Mouse (Mus musculus): ENCODE data around the gene Ccdc50. TPM values are rescaled to one million over a fixed set of nuclear protein-coding genes. Genes with fewer than 3 reads are reported as not detected.

Gene Ccdc50
- polyA plus RNA-seq, 1 experiment from 2014 or later = 18.9 TPM

DNA sequence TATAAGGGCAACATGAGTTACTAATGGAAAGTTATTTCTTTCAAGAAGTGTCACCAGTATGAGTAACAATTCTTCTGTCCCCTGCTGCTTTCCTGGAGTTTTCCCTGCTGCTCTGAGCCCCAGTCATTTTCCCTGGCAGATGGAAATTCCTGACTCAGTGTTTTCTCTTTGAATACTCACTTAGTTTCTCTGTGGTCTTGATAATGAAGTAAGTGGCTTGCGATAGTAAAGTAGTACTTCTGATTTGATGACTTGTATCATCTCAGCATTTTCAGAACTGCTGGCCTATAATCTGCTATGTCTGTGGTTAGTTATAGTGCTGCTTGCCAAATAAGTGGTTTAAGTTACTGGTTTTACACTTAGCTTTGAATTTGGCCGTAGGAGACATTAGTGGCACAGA is 12.9 kb downstream of the Ccdc50 start:
- Histone ChIP-seq H3K9me3 (ENCODE audit: control insufficient read depth) (no peaks in the 10 kb centered on the region), H3K9ac (ENCODE audit: low read depth, low read length) (no peak overlapping the region), H3K27me3 (replicated peaks; ENCODE audit: control insufficient read depth, insufficient read depth, low read length) (no peaks in the 10 kb centered on the region), H3K27ac (ENCODE audit: low read depth, low read length) (no peak overlapping the region), H3K4me2 (replicated peaks; ENCODE audit: low read depth) (no peak overlapping the region), H3K36me3 (ENCODE audit: control insufficient read depth, insufficient read depth) (peaks cover 10% of the 10 kb centered on the region; the same call in 1 of the 2 replicates), H3K4me3 (ENCODE audit: low read depth, low read length) (no peak overlapping the region), H3K4me1 (replicated peaks; ENCODE audit: control insufficient read depth, insufficient read depth, low read length) (0 out of 2 replicates have a peak, but pooled peaks cover 5% of the 10 kb centered on the region)
- WGBS = 62% methylated on average over 2 of the region's 2 CpGs
- TF ChIP-seq CTCF (IDR thresholded peaks at IDR 0.05; ENCODE audit: low read depth) = no peak
- ATAC-seq = no peak

DNA sequence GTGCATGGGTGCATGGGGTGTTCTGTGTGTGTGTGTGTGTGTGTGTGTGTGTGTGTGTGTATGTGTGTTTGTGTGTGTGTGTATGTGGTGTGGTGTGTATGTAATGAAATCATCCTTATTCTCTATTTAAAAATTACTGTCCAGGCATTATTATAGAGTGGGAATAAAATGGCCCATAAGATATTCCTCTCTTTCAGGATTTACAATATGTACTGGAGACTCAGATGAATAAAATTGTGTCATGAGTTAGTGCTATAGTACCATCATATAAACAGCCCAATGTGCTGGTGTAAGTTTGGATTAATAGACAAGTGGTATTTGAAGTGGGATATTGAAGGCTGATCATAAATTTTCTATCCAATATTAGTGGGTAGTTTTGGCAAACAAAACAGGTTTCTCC is 15.4 kb downstream of the Ccdc50 start:
- Histone ChIP-seq H3K27ac (ENCODE audit: low read depth, low read length) (no peak overlapping the region), H3K4me3 (ENCODE audit: low read depth, low read length) (no peak overlapping the region), H3K9me3 (ENCODE audit: control insufficient read depth) (no peaks in the 10 kb centered on the region), H3K4me2 (replicated peaks; ENCODE audit: low read depth) (no peak overlapping the region), H3K36me3 (ENCODE audit: control insufficient read depth, insufficient read depth) (peaks cover 13% of the 10 kb centered on the region; the same call in 1 of the 2 replicates), H3K27me3 (replicated peaks; ENCODE audit: control insufficient read depth, insufficient read depth, low read length) (no peaks in the 10 kb centered on the region), H3K9ac (ENCODE audit: low read depth, low read length) (no peak overlapping the region), H3K4me1 (replicated peaks; ENCODE audit: control insufficient read depth, insufficient read depth, low read length) (no peaks in the 10 kb centered on the region)
- ATAC-seq = no peak
- no peak for TF ChIP-seq CTCF (IDR thresholded peaks at IDR 0.05; ENCODE audit: low read depth)

DNA sequence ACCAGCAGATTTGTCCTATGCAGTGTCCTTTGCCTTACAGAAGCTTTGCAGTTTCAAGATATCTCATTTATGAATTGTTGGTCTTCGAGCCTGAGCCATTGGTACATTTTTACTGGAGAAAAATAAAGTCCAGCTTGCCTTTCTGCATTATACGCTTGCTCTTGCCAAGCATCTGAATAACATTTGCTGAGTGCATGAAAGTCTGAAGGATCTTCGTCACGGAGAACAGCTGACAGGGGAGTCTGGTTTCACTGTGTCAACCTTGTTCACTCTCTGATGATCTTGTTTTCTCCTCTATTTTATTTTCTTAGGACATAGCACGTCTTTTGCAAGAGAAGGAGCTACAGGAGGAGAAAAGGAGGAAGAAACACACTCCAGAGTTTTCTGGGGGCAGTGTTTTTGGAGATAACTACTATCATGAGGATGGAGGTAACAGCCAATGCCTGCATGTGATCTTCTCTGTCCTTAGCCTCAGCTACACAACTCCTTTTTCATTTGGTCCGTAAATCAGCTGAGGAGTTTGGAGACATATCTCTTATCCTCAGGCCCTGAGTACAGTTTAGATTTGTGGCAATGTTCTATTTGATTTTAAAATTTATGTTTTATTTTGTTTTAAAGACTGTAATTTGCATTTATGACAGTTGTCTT is 28.4 kb downstream of the Ccdc50 start:
- H3K36me3 ChIP-seq (ENCODE audit: control insufficient read depth, insufficient read depth) = peaks cover 46% of the 10 kb centered on the region
- H3K9me3 ChIP-seq (ENCODE audit: control insufficient read depth) = peaks cover 2% of the 10 kb centered on the region; the same call in 1 of the 2 replicates
- no peaks in the 10 kb centered on the region for H3K4me1 ChIP-seq (replicated peaks; ENCODE audit: control insufficient read depth, insufficient read depth, low read length)
- no peak overlapping the region for H3K4me3 ChIP-seq (ENCODE audit: low read depth, low read length)
- H3K27me3 ChIP-seq (replicated peaks; ENCODE audit: control insufficient read depth, insufficient read depth, low read length) = no peaks in the 10 kb centered on the region
- WGBS = 92% methylated on average over 6 of the region's 6 CpGs
- no peak overlapping the region for H3K27ac ChIP-seq (ENCODE audit: low read depth, low read length)
- H3K9ac ChIP-seq (ENCODE audit: low read depth, low read length) = no peak overlapping the region
- TF ChIP-seq CTCF (IDR thresholded peaks at IDR 0.05; ENCODE audit: low read depth) = no peak
- H3K4me2 ChIP-seq (replicated peaks; ENCODE audit: low read depth) = no peak overlapping the region
- ATAC-seq = no peak

DNA sequence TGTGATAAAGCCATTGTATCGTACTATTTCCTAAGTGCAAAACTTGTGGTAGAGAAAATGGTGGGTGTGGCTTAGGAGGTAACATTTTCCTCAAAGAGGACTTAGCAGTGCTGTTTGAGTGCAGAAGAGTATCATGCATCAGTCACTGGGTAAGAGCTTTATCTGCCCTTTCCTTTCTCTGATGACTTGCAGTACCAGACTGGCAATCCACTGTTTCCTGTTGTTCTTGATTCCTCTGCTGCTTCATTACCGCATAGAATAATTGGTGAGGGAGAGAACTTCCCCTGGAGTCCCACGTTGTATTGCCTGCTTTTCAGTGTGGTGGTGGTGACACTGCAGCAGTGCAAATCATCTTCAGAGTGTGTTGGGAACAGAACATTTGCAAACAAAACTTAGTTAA is 29.0 kb downstream of the Ccdc50 start:
- no peak for TF ChIP-seq CTCF (IDR thresholded peaks at IDR 0.05; ENCODE audit: low read depth)
- no peak overlapping the region for H3K9ac ChIP-seq (ENCODE audit: low read depth, low read length)
- ATAC-seq = no peak
- H3K27ac ChIP-seq (ENCODE audit: low read depth, low read length) = no peak overlapping the region
- no peak overlapping the region for H3K4me2 ChIP-seq (replicated peaks; ENCODE audit: low read depth)
- peaks cover 52% of the 10 kb centered on the region for H3K36me3 ChIP-seq (ENCODE audit: control insufficient read depth, insufficient read depth)
- H3K4me1 ChIP-seq (replicated peaks; ENCODE audit: control insufficient read depth, insufficient read depth, low read length) = no peaks in the 10 kb centered on the region
- no peak overlapping the region for H3K4me3 ChIP-seq (ENCODE audit: low read depth, low read length)
- no peaks in the 10 kb centered on the region for H3K27me3 ChIP-seq (replicated peaks; ENCODE audit: control insufficient read depth, insufficient read depth, low read length)
- peaks cover 2% of the 10 kb centered on the region; the same call in 1 of the 2 replicates for H3K9me3 ChIP-seq (ENCODE audit: control insufficient read depth)
- WGBS = 91% methylated on average over 3 of the region's 3 CpGs

DNA sequence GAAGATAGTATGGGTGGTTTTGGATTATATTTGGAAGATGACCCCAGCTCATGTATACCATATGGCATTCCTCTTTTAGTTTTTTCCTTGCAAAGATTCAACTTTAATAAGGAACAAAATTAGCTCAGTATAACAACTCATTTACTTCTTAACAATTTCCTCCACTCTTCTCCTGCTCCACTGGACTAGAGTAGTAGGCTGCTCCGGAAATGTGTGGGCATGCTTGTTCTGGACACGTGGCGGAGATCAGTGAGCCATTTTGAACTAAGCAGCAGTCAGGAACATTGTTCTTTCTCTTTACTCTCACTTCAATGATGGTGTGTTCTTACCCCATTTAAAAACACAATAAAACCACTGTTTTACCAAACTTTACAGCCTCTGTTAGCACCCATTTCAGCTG is 32.3 kb downstream of the Ccdc50 start:
- H3K4me3 ChIP-seq (ENCODE audit: low read depth, low read length) = no peak overlapping the region
- no peak overlapping the region for H3K9ac ChIP-seq (ENCODE audit: low read depth, low read length)
- peaks cover 33% of the 10 kb centered on the region for H3K36me3 ChIP-seq (ENCODE audit: control insufficient read depth, insufficient read depth)
- H3K9me3 ChIP-seq (ENCODE audit: control insufficient read depth) = peaks cover 2% of the 10 kb centered on the region; the same call in 1 of the 2 replicates
- no peaks in the 10 kb centered on the region for H3K4me1 ChIP-seq (replicated peaks; ENCODE audit: control insufficient read depth, insufficient read depth, low read length)
- H3K27me3 ChIP-seq (replicated peaks; ENCODE audit: control insufficient read depth, insufficient read depth, low read length) = no peaks in the 10 kb centered on the region
- 95% methylated on average over 3 of the region's 3 CpGs for WGBS
- TF ChIP-seq CTCF (IDR thresholded peaks at IDR 0.05; ENCODE audit: low read depth) = no peak
- H3K4me2 ChIP-seq (replicated peaks; ENCODE audit: low read depth) = no peak overlapping the region
- ATAC-seq = no peak
- no peak overlapping the region for H3K27ac ChIP-seq (ENCODE audit: low read depth, low read length)

DNA sequence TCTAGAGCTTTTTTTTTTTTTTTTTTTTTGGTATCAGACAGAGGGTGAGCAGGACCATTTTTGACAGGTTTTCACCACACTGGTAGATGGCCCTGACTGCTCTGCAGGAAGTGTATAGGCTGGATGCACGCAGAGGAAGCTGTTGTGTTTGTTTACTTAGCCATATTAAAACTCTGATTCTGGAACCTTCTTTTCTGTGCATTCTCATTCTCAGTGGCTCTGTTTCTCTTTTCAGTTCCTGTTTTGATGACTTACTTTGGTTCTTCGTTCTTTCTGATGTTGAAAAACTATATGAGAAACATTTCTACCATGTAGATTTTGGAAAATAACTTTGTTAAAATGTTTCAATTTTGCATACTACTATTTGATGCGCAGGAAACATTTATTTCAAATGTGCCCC is 46.4 kb downstream of the Ccdc50 start:
- Histone ChIP-seq H3K27me3 (replicated peaks; ENCODE audit: control insufficient read depth, insufficient read depth, low read length) (no peaks in the 10 kb centered on the region), H3K27ac (ENCODE audit: low read depth, low read length) (no peak overlapping the region), H3K9ac (ENCODE audit: low read depth, low read length) (no peak overlapping the region), H3K4me3 (ENCODE audit: low read depth, low read length) (no peak overlapping the region), H3K36me3 (ENCODE audit: control insufficient read depth, insufficient read depth) (peaks cover 28% of the 10 kb centered on the region), H3K4me1 (replicated peaks; ENCODE audit: control insufficient read depth, insufficient read depth, low read length) (no peaks in the 10 kb centered on the region), H3K4me2 (replicated peaks; ENCODE audit: low read depth) (no peak overlapping the region), H3K9me3 (ENCODE audit: control insufficient read depth) (no peaks in the 10 kb centered on the region)
- 79% methylated on average over 3 of the region's 3 CpGs for WGBS
- ATAC-seq = no peak
- TF ChIP-seq CTCF (IDR thresholded peaks at IDR 0.05; ENCODE audit: low read depth) = no peak
